Mouse (Mus musculus) adrenal gland, postnatal 10 days (tissue): ENCODE measurements at regions not wholly inside any gene's neighbourhood (a gene's known extent, or its start where the extent isn't known, plus 50 kb on each side); places are given as distances from the start of the nearest gene placed in this dataset.

Experiments
- DNase-seq: peaks from one replicate; pipeline ENCODE4 v3.0.0; 2021; ENCODE audit warnings: mixed read lengths

- peak; percentile 51 for DNase-seq
Measured at GRCm38 (mm10) chr9:122064937-122065673, 52.0 kb upstream of the Snrk start.

- peak; percentile 47 for DNase-seq
Measured at GRCm38 (mm10) chr9:122055820-122056550, 59.1 kb upstream of the Pomgnt2 start.

DNA sequence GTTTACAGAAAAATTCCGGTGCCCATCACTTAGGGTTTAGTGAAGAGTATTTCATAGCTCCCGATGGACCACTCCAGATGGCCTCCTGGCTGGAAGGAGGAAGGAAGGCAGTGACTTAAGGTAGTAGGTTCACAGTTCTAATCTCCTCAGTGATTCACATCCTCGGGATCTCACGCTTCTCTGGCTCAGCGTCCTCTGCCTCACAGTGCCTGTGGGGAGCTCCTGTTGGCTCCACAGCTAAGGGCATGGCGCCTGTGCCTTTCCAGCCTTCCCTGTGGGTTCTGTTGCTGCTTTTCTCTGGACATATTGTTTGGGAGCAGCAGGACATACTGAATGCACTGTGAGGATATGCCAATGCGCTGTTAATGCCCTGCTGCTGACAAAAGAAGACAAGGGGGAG lies 54.8 kb upstream of the Pomgnt2 start:
- no peak for DNase-seq

- no peak for DNase-seq
Measured at GRCm38 (mm10) chr9:122051096-122051495, 54.2 kb upstream of the Pomgnt2 start.

- no peak for DNase-seq
Measured at GRCm38 (mm10) chr9:122048999-122049398, 52.1 kb upstream of the Pomgnt2 start.

- DNase-seq: no peak
Measured at GRCm38 (mm10) chr9:122047962-122048625, 51.2 kb upstream of the Pomgnt2 start.
